Mouse (Mus musculus): Measurements from ENCODE around the gene 9330161L09Rik.

GRCm38 (mm10) chr12:103367620-103368325 lies 39.8 kb downstream of the 9330161L09Rik start:
- TF ChIP-seq POLR2A (IDR thresholded peaks at IDR 0.05; ENCODE audit: borderline replicate concordance, insufficient read depth, low read length) (no peak), CTCF (IDR thresholded peaks at IDR 0.05; ENCODE audit: borderline replicate concordance, insufficient read depth, low read depth, low read length) (peak; percentile 66)

Measured in cerebellum, adult 2 months (tissue).